Mouse (Mus musculus): ENCODE results near the gene Apeh. TPM values are rescaled to one million over a fixed set of nuclear protein-coding genes. Genes with fewer than 3 reads are reported as not detected.

Gene Apeh
- polyA plus RNA-seq, 1 experiment, result 118 TPM

GRCm38 (mm10) chr9:108119891-108120411 lies 25.5 kb upstream of the Apeh start:
- DNase-seq (ENCODE audit: low read depth), result no peak

- no peak for DNase-seq (ENCODE audit: low read depth)
These were observed 22.7 kb upstream of the Apeh start for GRCm38 (mm10) chr9:108117143-108117542.

- no peak for DNase-seq (ENCODE audit: low read depth)
These were observed 21.1 kb upstream of the Apeh start for GRCm38 (mm10) chr9:108115290-108116077.

- no peak for DNase-seq (ENCODE audit: low read depth)
These were observed 18.4 kb upstream of the Apeh start for GRCm38 (mm10) chr9:108112719-108113340.

GRCm38 (mm10) chr9:108111593-108112121 lies 17.3 kb upstream of the Apeh start:
- DNase-seq (ENCODE audit: low read depth), result no peak

GRCm38 (mm10) chr9:108111101-108111592 lies 16.7 kb upstream of the Apeh start:
- DNase-seq (ENCODE audit: low read depth), result no peak

- DNase-seq (ENCODE audit: low read depth), result no peak
These were observed 15.8 kb upstream of the Apeh start for GRCm38 (mm10) chr9:108110160-108110559.

- no peak for DNase-seq (ENCODE audit: low read depth)
These were observed 13.5 kb upstream of the Apeh start for GRCm38 (mm10) chr9:108107867-108108266.

- DNase-seq (ENCODE audit: low read depth), result no peak
These were observed 11.7 kb upstream of the Apeh start for GRCm38 (mm10) chr9:108106090-108106489.

GRCm38 (mm10) chr9:108105549-108105863 lies 11.1 kb upstream of the Apeh start:
- DNase-seq (ENCODE audit: low read depth), result no peak

- no peak for DNase-seq (ENCODE audit: low read depth)
These were observed 10.6 kb upstream of the Apeh start for GRCm38 (mm10) chr9:108104766-108105548.

GRCm38 (mm10) chr9:108099619-108100018 lies 5.2 kb upstream of the Apeh start:
- DNase-seq (ENCODE audit: low read depth), result no peak

GRCm38 (mm10) chr9:108095949-108096712 lies 1.7 kb upstream of the Apeh start:
- no peak for DNase-seq (ENCODE audit: low read depth)

GRCm38 (mm10) chr9:108095518-108095917 lies 1.1 kb upstream of the Apeh start:
- DNase-seq (ENCODE audit: low read depth), result no peak

- DNase-seq (ENCODE audit: low read depth), result no peak
These were observed 599 bp upstream of the Apeh start for GRCm38 (mm10) chr9:108094998-108095411.

- DNase-seq (ENCODE audit: low read depth), result no peak
These were observed 820 bp downstream of the Apeh start for GRCm38 (mm10) chr9:108093586-108093985.

- DNase-seq (ENCODE audit: low read depth), result no peak
These were observed 3.7 kb downstream of the Apeh start for GRCm38 (mm10) chr9:108090611-108091120.

- DNase-seq (ENCODE audit: low read depth), result no peak
These were observed 9.1 kb downstream of the Apeh start for GRCm38 (mm10) chr9:108085261-108085660.

GRCm38 (mm10) chr9:108083561-108083960 lies 10.8 kb downstream of the Apeh start:
- no peak for DNase-seq (ENCODE audit: low read depth)

- no peak for DNase-seq (ENCODE audit: low read depth)
These were observed 11.4 kb downstream of the Apeh start, which contains the start of gene Rnf123 for GRCm38 (mm10) chr9:108082988-108083431. Rnf123 (minus strand) TSS chr9:108083346.

- no peak for DNase-seq (ENCODE audit: low read depth)
These were observed 11.9 kb downstream of the Apeh start for GRCm38 (mm10) chr9:108082549-108082948.
